Mouse (Mus musculus): ENCODE measurements at regions not wholly inside any gene's neighbourhood (a gene's known extent, or its start where the extent isn't known, plus 50 kb on each side); places are given as distances from the start of the nearest gene placed in this dataset.

GRCm38 (mm10) chr8:56833129-56833528 lies 282.2 kb downstream of the Fbxo8 start:
- Histone ChIP-seq H3K9me3 (ENCODE audit: control insufficient read depth, low read length) (no peaks in the 10 kb centered on the region), H3K4me2 (ENCODE audit: low read depth) (no peak overlapping the region), H3K9ac (replicated peaks) (no peak overlapping the region), H3K36me3 (replicated peaks; ENCODE audit: control insufficient read depth, insufficient read depth, low read depth) (no peaks in the 10 kb centered on the region), H3K27ac (no peak overlapping the region), H3K4me3 (ENCODE audit: insufficient read depth in 1 of 2, low read depth in 2 of 2, low read length in 2 of 2) (no peak overlapping the region), H3K4me1 (replicated peaks; ENCODE audit: control insufficient read depth in 2 of 2, insufficient read depth in 2 of 2, low read length in 1 of 2) (no peaks in the 10 kb centered on the region), H3K27me3 (ENCODE audit: control insufficient read depth, insufficient read depth, low read length) (no peaks in the 10 kb centered on the region)
- DNase-seq (ENCODE audit: low read depth in 3 of 3, low spot score in 3 of 3) (no peak), ATAC-seq (ENCODE audit: insufficient read depth) (no peak)
- TF ChIP-seq CTCF (IDR thresholded peaks at IDR 0.05; ENCODE audit: low read depth): no peak
- TF ChIP-seq EP300 (IDR thresholded peaks at IDR 0.05; ENCODE audit: low read depth): no peak
- WGBS (ENCODE audit: insufficient replicate concordance): 33% methylated on average over 4 of the region's 4 CpGs

DNA sequence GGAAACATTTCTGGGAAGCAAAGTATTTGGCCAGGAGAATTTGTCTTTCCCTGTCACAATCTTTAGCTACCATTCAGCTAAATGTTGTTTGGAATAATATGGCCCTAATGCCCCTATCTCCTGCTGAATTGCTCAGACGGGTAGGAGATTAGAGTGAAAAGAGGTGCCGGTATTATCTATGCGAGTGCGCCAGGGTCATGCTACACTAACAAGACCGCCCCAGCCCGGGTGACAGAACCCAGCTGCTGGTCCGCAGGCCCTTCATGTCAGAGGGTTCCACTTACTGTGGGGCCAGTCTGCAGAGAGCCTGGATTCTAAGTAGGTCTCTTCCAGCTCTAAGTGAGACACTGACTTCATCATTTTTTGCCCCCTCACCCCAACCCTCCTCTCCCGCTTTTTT lies 332.6 kb downstream of the Fbxo8 start:
- WGBS (ENCODE audit: insufficient replicate concordance): 33% methylated on average over 8 of the region's 8 CpGs
- Histone ChIP-seq H3K4me3 (ENCODE audit: insufficient read depth in 1 of 2, low read depth in 2 of 2, low read length in 2 of 2) (no peak overlapping the region), H3K27me3 (ENCODE audit: control insufficient read depth, insufficient read depth, low read length) (no peaks in the 10 kb centered on the region), H3K36me3 (replicated peaks; ENCODE audit: control insufficient read depth, insufficient read depth, low read depth) (no peaks in the 10 kb centered on the region), H3K4me1 (replicated peaks; ENCODE audit: control insufficient read depth in 2 of 2, insufficient read depth in 2 of 2, low read length in 1 of 2) (no peaks in the 10 kb centered on the region), H3K27ac (no peak overlapping the region), H3K9me3 (ENCODE audit: control insufficient read depth, low read length) (no peaks in the 10 kb centered on the region), H3K9ac (replicated peaks) (no peak overlapping the region), H3K4me2 (ENCODE audit: low read depth) (no peak overlapping the region)
- TF ChIP-seq CTCF (IDR thresholded peaks at IDR 0.05; ENCODE audit: low read depth): no peak
- no peak for TF ChIP-seq EP300 (IDR thresholded peaks at IDR 0.05; ENCODE audit: low read depth)
- DNase-seq (ENCODE audit: low read depth in 3 of 3, low spot score in 3 of 3) (no peak), ATAC-seq (ENCODE audit: insufficient read depth) (no peak)

GRCm38 (mm10) chr8:56884195-56884594 lies 333.3 kb downstream of the Fbxo8 start:
- TF ChIP-seq EP300 (IDR thresholded peaks at IDR 0.05; ENCODE audit: low read depth): no peak
- peak; percentile 19; the same call in 1 of the 2 replicates for TF ChIP-seq CTCF (IDR thresholded peaks at IDR 0.05; ENCODE audit: low read depth)
- Histone ChIP-seq H3K4me3 (ENCODE audit: insufficient read depth in 1 of 2, low read depth in 2 of 2, low read length in 2 of 2) (no peak overlapping the region), H3K27ac (no peak overlapping the region), H3K36me3 (replicated peaks; ENCODE audit: control insufficient read depth, insufficient read depth, low read depth) (no peaks in the 10 kb centered on the region), H3K4me1 (replicated peaks; ENCODE audit: control insufficient read depth in 2 of 2, insufficient read depth in 2 of 2, low read length in 1 of 2) (no peaks in the 10 kb centered on the region), H3K9me3 (ENCODE audit: control insufficient read depth, low read length) (no peaks in the 10 kb centered on the region), H3K27me3 (ENCODE audit: control insufficient read depth, insufficient read depth, low read length) (no peaks in the 10 kb centered on the region), H3K9ac (replicated peaks) (no peak overlapping the region), H3K4me2 (ENCODE audit: low read depth) (no peak overlapping the region)
- ATAC-seq (ENCODE audit: insufficient read depth): no peak
- 11% methylated on average over 1 of the region's 1 CpGs for WGBS (ENCODE audit: insufficient replicate concordance)
- DNase-seq (ENCODE audit: low read depth in 3 of 3, low spot score in 3 of 3): no peak

DNA sequence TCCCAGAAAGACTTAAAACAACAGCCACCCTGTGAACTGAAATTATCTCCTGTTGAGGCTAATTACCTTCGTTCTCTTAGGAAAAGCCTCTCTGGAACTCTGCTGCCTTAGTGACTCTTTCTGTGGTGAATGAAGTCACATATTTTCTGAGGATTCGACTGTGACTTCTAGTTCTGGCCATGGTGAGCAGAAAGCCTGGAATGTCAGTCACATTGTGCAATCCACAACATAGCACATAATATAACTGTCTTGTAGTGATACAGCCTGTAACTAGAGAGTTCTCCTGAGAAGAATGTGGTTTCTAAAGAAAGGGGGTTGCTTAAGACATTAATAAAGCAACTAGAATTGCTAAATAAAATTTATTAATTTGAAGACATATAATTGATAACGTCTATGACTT lies 342.7 kb downstream of the Fbxo8 start:
- H3K4me2 ChIP-seq (ENCODE audit: low read depth): no peak overlapping the region
- 40% methylated on average over 3 of the region's 3 CpGs for WGBS (ENCODE audit: insufficient replicate concordance)
- no peak overlapping the region for H3K4me3 ChIP-seq (ENCODE audit: insufficient read depth in 1 of 2, low read depth in 2 of 2, low read length in 2 of 2)
- no peaks in the 10 kb centered on the region for H3K36me3 ChIP-seq (replicated peaks; ENCODE audit: control insufficient read depth, insufficient read depth, low read depth)
- H3K27ac ChIP-seq: no peak overlapping the region
- no peaks in the 10 kb centered on the region for H3K4me1 ChIP-seq (replicated peaks; ENCODE audit: control insufficient read depth in 2 of 2, insufficient read depth in 2 of 2, low read length in 1 of 2)
- TF ChIP-seq CTCF (IDR thresholded peaks at IDR 0.05; ENCODE audit: low read depth): no peak
- no peak for TF ChIP-seq EP300 (IDR thresholded peaks at IDR 0.05; ENCODE audit: low read depth)
- no peak overlapping the region for H3K9ac ChIP-seq (replicated peaks)
- DNase-seq (ENCODE audit: low read depth in 3 of 3, low spot score in 3 of 3) (no peak), ATAC-seq (ENCODE audit: insufficient read depth) (no peak)
- no peaks in the 10 kb centered on the region for H3K27me3 ChIP-seq (ENCODE audit: control insufficient read depth, insufficient read depth, low read length)
- no peaks in the 10 kb centered on the region for H3K9me3 ChIP-seq (ENCODE audit: control insufficient read depth, low read length)

- 60% methylated on average over 5 of the region's 5 CpGs for WGBS (ENCODE audit: insufficient replicate concordance)
- Histone ChIP-seq H3K36me3 (replicated peaks; ENCODE audit: control insufficient read depth, insufficient read depth, low read depth) (no peaks in the 10 kb centered on the region), H3K4me1 (replicated peaks; ENCODE audit: control insufficient read depth in 2 of 2, insufficient read depth in 2 of 2, low read length in 1 of 2) (no peaks in the 10 kb centered on the region), H3K9me3 (ENCODE audit: control insufficient read depth, low read length) (no peaks in the 10 kb centered on the region), H3K4me2 (ENCODE audit: low read depth) (no peak overlapping the region), H3K27me3 (ENCODE audit: control insufficient read depth, insufficient read depth, low read length) (no peaks in the 10 kb centered on the region), H3K27ac (no peak overlapping the region), H3K9ac (replicated peaks) (no peak overlapping the region), H3K4me3 (ENCODE audit: insufficient read depth in 1 of 2, low read depth in 2 of 2, low read length in 2 of 2) (no peak overlapping the region)
- DNase-seq (ENCODE audit: low read depth in 3 of 3, low spot score in 3 of 3) (no peak), ATAC-seq (ENCODE audit: insufficient read depth) (no peak)
- no peak for TF ChIP-seq EP300 (IDR thresholded peaks at IDR 0.05; ENCODE audit: low read depth)
- no peak for TF ChIP-seq CTCF (IDR thresholded peaks at IDR 0.05; ENCODE audit: low read depth)
Measured at GRCm38 (mm10) chr8:56915362-56915761, 364.5 kb downstream of the Fbxo8 start.
